Mouse (Mus musculus) heart, adult 2 months (tissue): Measurements from ENCODE around the gene Dock2.

Experiments
- CTCF ChIP-seq: fragments of 200-600 bp; IDR thresholded peaks from 2 replicates; pipeline ENCODE4 v1.8.1; 2022; ENCODE audit warnings: antibody characterized with exemption, mild to moderate bottlenecking, moderate library complexity
- EP300 ChIP-seq: fragments of 200-500 bp; IDR thresholded peaks from 2 replicates; pipeline ENCODE4 v1.6.1; 2011; ENCODE audit warnings: low read depth, low read length, control low read depth; ENCODE audit not compliant: insufficient read depth

DNA sequence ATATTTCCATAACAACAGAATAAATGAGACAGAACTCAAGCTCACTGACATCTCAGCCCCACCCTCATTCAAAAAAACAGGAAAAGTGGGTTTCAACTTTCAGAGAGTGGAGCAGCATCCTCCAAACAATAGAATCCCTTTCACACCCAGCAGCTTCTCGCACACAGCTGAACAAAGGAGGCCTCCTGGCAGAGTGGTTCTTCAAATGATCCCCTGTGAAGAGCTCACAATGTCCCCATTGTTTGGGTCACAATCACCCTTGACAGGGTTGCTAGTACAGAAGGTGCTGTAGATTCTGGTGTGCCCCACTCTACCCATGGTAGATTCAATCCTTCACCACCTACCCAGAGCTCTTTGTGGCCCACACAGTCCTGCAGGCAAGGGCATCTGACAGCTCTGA lies 44.7 kb downstream of the Dock2 start:
- TF ChIP-seq CTCF (no peak), EP300 (no peak)
